ENCODE assay signal across 9 mouse cellular contexts in genomic region chr12:106055799-106056198, GRCm38 (mm10). TPM values are rescaled to one million over a fixed set of nuclear protein-coding genes. Genes with fewer than 3 reads are reported as not detected.
A peak's percentile ranks its signal among the peaks of the same experiment; 100 is the strongest.
DNase-seq lines count a peak whose midpoint lies in the region; ATAC-seq lines count a peak whose summit lies in the region.
"Had no signal": no experiment of that assay in that cellular context is flagged by ENCODE, and none has a peak within 500 bp of the region (broad histone marks: within the 10 kb centered on the region; RNA-seq: fewer than 3 reads in every experiment).

No protein-coding gene starts in this region.

- H3K36me3 ChIP-seq in liver, embryonic 15.5 days (replicated peaks) = peaks cover 84% of the 10 kb centered on the region
- H3K36me3 ChIP-seq in neural tube, embryonic 15.5 days = no peaks in the 10 kb centered on the region

- DNase-seq in CD4-positive helper T cell, adult 2 months (ENCODE audit: low read depth, low spot score) = peak; percentile 73
- peak; percentile 91 for DNase-seq in adrenal gland, postnatal 10 days
- DNase-seq in embryo, embryonic 11.5 days (ENCODE audit: low read depth, low spot score) = peak; percentile 57
- peak; percentile 13 for DNase-seq in gonadal fat pad, adult 2 months (ENCODE audit: low read depth)
- peak; percentile 68 to 91 for DNase-seq in kidney, postnatal 36 days
- DNase-seq in testis, postnatal 10 days (ENCODE audit: low spot score) = peak; percentile 93

- H3K4me3 ChIP-seq in liver, embryonic 15.5 days (replicated peaks) = no peak overlapping the region
- H3K4me3 ChIP-seq in neural tube, embryonic 15.5 days (replicated peaks) = no peak overlapping the region
- H3K4me3 ChIP-seq: erythroblast, embryonic 14.5 days had no signal

- H3K9ac ChIP-seq in liver, embryonic 15.5 days = no peak overlapping the region
- H3K9ac ChIP-seq in neural tube, embryonic 15.5 days (replicated peaks) = no peak overlapping the region

- H3K27ac ChIP-seq in liver, embryonic 15.5 days (replicated peaks) = no peak overlapping the region
- H3K27ac ChIP-seq in neural tube, embryonic 15.5 days (replicated peaks) = no peak overlapping the region

- WGBS in liver, embryonic 15.5 days (ENCODE audit: insufficient replicate concordance) = 37% methylated on average over 6 of the region's 6 CpGs
- 49% methylated on average over 6 of the region's 6 CpGs for WGBS in neural tube, embryonic 15.5 days

- ATAC-seq in liver, embryonic 15.5 days (ENCODE audit: insufficient read depth) = peak; percentile 37
- peak; percentile 55; the same call in 1 of the 2 replicates for ATAC-seq in neural tube, embryonic 15.5 days (ENCODE audit: low FRiP score)

- H3K4me2 ChIP-seq in liver, embryonic 15.5 days = no peak overlapping the region
- no peak overlapping the region for H3K4me2 ChIP-seq in neural tube, embryonic 15.5 days

- H3K4me1 ChIP-seq in liver, embryonic 15.5 days (replicated peaks) = 0 out of 2 replicates have a peak, but pooled peaks cover 5% of the 10 kb centered on the region
- H3K4me1 ChIP-seq in neural tube, embryonic 15.5 days = peaks cover 3% of the 10 kb centered on the region; the same call in 1 of the 2 replicates

- no peaks in the 10 kb centered on the region for H3K9me3 ChIP-seq in liver, embryonic 15.5 days (replicated peaks)
- H3K9me3 ChIP-seq in neural tube, embryonic 15.5 days (replicated peaks) = no peaks in the 10 kb centered on the region

- no peaks in the 10 kb centered on the region for H3K27me3 ChIP-seq in liver, embryonic 15.5 days
- no peaks in the 10 kb centered on the region for H3K27me3 ChIP-seq in neural tube, embryonic 15.5 days (replicated peaks)

RNA-seq across cellular contexts. Expression of gene Vrk1, which starts 45.8 kb away (rescaled TPM):
- total RNA-seq in adrenal gland, postnatal 10 days (2021) = 10 to 100 TPM; 23.3 to 25.1 TPM
- 5.9 and 6.0 TPM in 2 replicates for polyA plus RNA-seq in gonadal fat pad, adult 2 months (2012; rRNA removed)
- polyA plus RNA-seq in liver, embryonic 15.5 days (2015; fragmentation: Nextera tagmentation; extraction: Ambion mirVana) = 77.5 and 87.2 TPM in 2 replicates
- 24.8 and 40.5 TPM in 2 replicates for polyA plus RNA-seq in neural tube, embryonic 15.5 days (2015; fragmentation: Nextera tagmentation; extraction: Ambion mirVana)

Comparison
In these comparisons a context has a peak if more than half of its experiments do, and no peak if none do; other contexts are left out.
1. DNase-seq: peak in every context shown above with its lines; median percentile 93 in testis, postnatal 10 days; 91 in adrenal gland, postnatal 10 days; 80 in kidney, postnatal 36 days; 73 in CD4-positive helper T cell, adult 2 months; 57 in embryo, embryonic 11.5 days; 13 in gonadal fat pad, adult 2 months.